Mouse (Mus musculus) liver, postnatal 0 days (tissue): ENCODE results near the gene Arap1. TPM values are rescaled to one million over a fixed set of nuclear protein-coding genes. Genes with fewer than 3 reads are reported as not detected.
A peak's percentile ranks its signal among the peaks of the same experiment; 100 is the strongest.

Source experiments
- ATAC-seq: fragments of 200-750 bp; cut with Nextera tagmentation; 2 replicates; pipeline ENCODE4 v1.8.0; 2017; ENCODE audit warnings: mild to moderate bottlenecking, moderate library complexity
- DNase-seq: peaks from one replicate; pipeline ENCODE4 v3.0.0-alpha.2; 2016
- H3K27ac ChIP-seq: fragments of 300-500 bp; sonication (generic); 2 replicates; pipeline ENCODE4 v1.5.1; 2014; ENCODE audit warnings: antibody characterized with exemption, moderate library complexity, mild to moderate bottlenecking, low read depth
- H3K27me3 ChIP-seq: fragments of 300-500 bp; sonication (generic); 2 replicates; pipeline ENCODE4 v1.6.1; 2014; ENCODE audit warnings: low read length, control low read depth, mixed read lengths; ENCODE audit not compliant: insufficient read depth
- H3K36me3 ChIP-seq: fragments of 300-500 bp; sonication (generic); replicated peaks from 2 replicates; pipeline ENCODE4 v1.6.1; 2014; ENCODE audit warnings: mild to moderate bottlenecking, control low read depth, low read length, moderate library complexity, mixed read lengths; ENCODE audit not compliant: insufficient read depth
- H3K4me1 ChIP-seq: fragments of 300-500 bp; sonication (generic); 2 replicates; pipeline ENCODE4 v1.6.1; 2014; ENCODE audit warnings: antibody characterized with exemption, mild to moderate bottlenecking, control low read depth; ENCODE audit not compliant: insufficient read depth
- H3K4me2 ChIP-seq: fragments of 300-500 bp; sonication (generic); 2 replicates; pipeline ENCODE4 v1.6.1; 2014; ENCODE audit warnings: low read depth, mild to moderate bottlenecking, low read length, moderate library complexity, mixed read lengths
- H3K4me3 ChIP-seq: fragments of 300-500 bp; sonication (generic); 2 replicates; pipeline ENCODE4 v1.5.1; 2014; ENCODE audit warnings: low read depth, low read length
- H3K9ac ChIP-seq: fragments of 300-500 bp; sonication (generic); replicated peaks from 2 replicates; pipeline ENCODE4 v1.6.1; 2014; ENCODE audit warnings: mild to moderate bottlenecking, moderate library complexity
- H3K9me3 ChIP-seq: fragments of 300-500 bp; sonication (generic); 2 replicates; pipeline ENCODE4 v1.6.1; 2016; ENCODE audit warnings: mild to moderate bottlenecking, control low read depth, low read length, mixed read lengths
- CTCF ChIP-seq: sonication (generic); IDR thresholded peaks from 2 replicates; pipeline ENCODE4 v1.5.1; 2016; ENCODE audit warnings: antibody characterized with exemption, low read depth
- EP300 ChIP-seq: IDR thresholded peaks from 2 replicates; pipeline ENCODE4 v1.6.1; 2016; ENCODE audit warnings: antibody characterized with exemption, low read depth, mild to moderate bottlenecking
- WGBS: fragments of 180-500 bp; shearing (Covaris S2); extraction: QIAGEN DNeasy Blood & Tissue Kit; methylation state at CpG from one replicate; pipeline ENCODE4 v1.1.7; 2014; ENCODE audit not compliant: insufficient replicate concordance; 5-methylcytosine and 5-hydroxymethylcytosine counted together
- polyA plus RNA-seq: library from polyadenylated mRNA; unstranded; fragments of >200 nt; fragmentation: Nextera tagmentation; extraction: Ambion mirVana; gene quantifications from 2 replicates; pipeline ENCODE4 v1.2.1, GENCODE M21; 2015

The Arap1 gene
- polyA plus RNA-seq, 1 experiment from 2014 or later = 18.1 TPM

DNA sequence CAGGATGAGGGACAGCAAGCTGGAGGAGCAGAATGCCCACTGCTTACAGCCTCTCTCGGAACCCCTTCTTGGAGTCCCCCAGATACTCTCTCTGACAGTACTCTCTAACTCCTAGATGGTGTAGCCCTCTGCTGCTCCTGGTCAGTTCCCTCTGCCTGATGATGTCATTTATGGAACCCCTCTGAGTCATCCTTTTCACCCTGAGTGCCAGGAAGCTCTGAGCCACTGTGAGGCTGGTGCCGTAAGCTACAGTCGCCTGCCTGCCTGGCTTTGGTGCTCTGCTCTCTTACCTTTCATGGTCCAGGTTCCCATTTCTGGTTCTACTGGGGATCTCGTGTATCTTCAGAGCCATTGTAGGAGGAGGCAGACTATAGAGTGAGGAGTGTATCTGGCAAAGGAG, 49.3 kb downstream of the Arap1 start:
- H3K36me3 ChIP-seq = peaks cover 79% of the 10 kb centered on the region
- DNase-seq = no peak
- TF ChIP-seq EP300 (no peak), CTCF (no peak)

DNA sequence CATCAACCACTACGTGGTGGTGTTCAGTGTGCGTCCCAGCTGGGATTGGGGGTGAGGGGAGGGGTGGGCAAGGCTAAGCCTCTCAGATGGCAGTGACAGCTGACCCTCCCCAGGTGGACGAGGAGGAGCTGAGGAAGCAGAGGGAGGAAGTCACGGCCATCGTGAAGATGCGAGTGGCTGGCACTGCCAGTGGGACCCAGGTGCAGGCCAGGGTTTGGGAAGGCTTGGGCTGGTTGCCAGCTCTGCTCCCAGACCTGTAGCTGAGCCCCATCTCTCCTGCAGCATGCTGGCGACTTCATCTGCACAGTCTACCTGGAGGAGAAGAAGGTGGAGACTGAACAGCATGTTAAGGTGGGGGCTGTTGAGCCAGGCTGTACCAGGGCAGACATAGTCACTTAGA, 53.6 kb downstream of the Arap1 start:
- no peak for TF ChIP-seq EP300
- no peak for TF ChIP-seq CTCF
- DNase-seq (no peak), ATAC-seq (no peak)
- no peaks in the 10 kb centered on the region for H3K4me1 ChIP-seq
- H3K36me3 ChIP-seq = peaks cover 83% of the 10 kb centered on the region
- no peak overlapping the region for H3K27ac ChIP-seq
- H3K9ac ChIP-seq = no peak overlapping the region
- no peak overlapping the region for H3K4me2 ChIP-seq
- H3K4me3 ChIP-seq = no peak overlapping the region
- H3K9me3 ChIP-seq = no peaks in the 10 kb centered on the region
- no peaks in the 10 kb centered on the region for H3K27me3 ChIP-seq
- 83% methylated on average over 7 of the region's 7 CpGs for WGBS

More for the DNA sequence above, 49.3 kb downstream of the Arap1 start:
- H3K27ac ChIP-seq = no peak overlapping the region
- no peak overlapping the region for H3K4me2 ChIP-seq
- no peak overlapping the region for H3K4me3 ChIP-seq
- no peak for ATAC-seq
- H3K4me1 ChIP-seq = no peaks in the 10 kb centered on the region
- H3K9me3 ChIP-seq = no peaks in the 10 kb centered on the region
- H3K27me3 ChIP-seq = no peaks in the 10 kb centered on the region
- WGBS = 86% methylated on average over 4 of the region's 4 CpGs
- H3K9ac ChIP-seq = no peak overlapping the region

DNA sequence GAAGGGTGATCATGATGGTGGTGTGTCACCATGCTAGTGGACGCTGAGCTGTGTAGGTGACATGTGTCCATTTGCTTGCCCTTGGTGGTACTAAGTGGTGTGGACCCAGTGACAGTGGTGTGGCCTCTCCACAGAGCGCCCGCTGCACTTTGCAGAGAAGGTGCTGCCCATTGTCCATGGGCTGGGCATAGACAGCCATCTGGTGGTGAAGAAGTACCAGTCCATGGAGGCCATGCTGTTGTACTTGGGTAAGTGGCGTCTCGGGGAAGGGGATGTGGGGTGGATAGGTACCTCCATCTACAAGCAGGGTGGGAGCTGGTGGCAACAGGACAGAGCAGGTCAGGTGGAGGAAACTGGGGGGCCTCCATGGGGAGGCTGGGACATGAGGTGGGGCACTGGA, 56.0 kb downstream of the Arap1 start:
- H3K27ac ChIP-seq = no peak overlapping the region
- peaks cover 80% of the 10 kb centered on the region for H3K36me3 ChIP-seq
- DNase-seq = no peak
- H3K9me3 ChIP-seq = no peaks in the 10 kb centered on the region
- no peak for ATAC-seq
- 87% methylated on average over 5 of the region's 5 CpGs for WGBS
- no peak overlapping the region for H3K4me3 ChIP-seq
- no peak for TF ChIP-seq EP300
- TF ChIP-seq CTCF = peak; percentile 47
- H3K9ac ChIP-seq = no peak overlapping the region
- H3K27me3 ChIP-seq = no peaks in the 10 kb centered on the region
- H3K4me2 ChIP-seq = no peak overlapping the region
- H3K4me1 ChIP-seq = no peaks in the 10 kb centered on the region

DNA sequence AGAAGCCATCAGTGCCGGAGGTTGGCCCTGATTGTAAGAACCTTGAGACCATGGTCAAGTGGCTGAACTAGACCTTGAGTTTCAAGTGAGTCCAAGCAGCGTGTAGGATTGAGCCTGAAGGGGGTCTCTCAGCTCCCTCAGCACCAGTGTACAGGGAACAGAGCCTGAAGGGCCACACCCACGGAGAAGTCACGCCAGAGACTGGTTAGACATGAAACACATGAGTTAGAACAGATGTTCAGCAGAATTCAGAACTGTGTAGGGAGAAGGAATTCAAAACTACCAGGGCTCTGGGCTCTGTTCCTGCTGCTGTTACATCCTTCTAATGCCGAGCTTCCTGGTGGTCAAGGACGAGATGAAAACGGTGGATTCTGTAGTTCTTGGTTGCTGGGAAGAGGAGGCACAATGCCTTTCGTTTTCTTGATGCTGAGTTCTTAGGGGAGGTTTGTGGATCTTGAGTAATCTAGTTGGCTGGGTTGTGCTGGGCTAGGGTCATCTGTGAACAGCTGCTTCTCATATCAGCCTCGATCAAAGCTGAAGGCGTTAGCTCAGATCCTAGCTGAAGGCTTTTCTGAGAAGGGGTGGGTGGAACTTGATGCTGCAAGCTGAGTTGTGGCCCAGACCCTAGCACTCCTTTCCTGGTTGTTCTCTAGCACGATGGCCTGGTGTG, 62.5 kb downstream of the Arap1 start, which contains the start of gene Gm45837:
Gene Gm45837, plus strand, starts transcription at position 620 of the 670 bp plus-strand sequence.
- WGBS = 74% methylated on average over 11 of the region's 11 CpGs
- no peak within 1 kb of the TSS for H3K4me3 ChIP-seq
- TF ChIP-seq EP300 (no peak), CTCF (no peak)
- H3K27me3 ChIP-seq = no peaks in the 10 kb centered on the region
- DNase-seq = no peak
- no peak within 1 kb of the TSS for H3K9ac ChIP-seq
- no peaks in the 10 kb centered on the region for H3K4me1 ChIP-seq
- no peaks in the 10 kb centered on the region for H3K9me3 ChIP-seq
- H3K36me3 ChIP-seq = peaks cover 51% of the 10 kb centered on the region
- H3K4me2 ChIP-seq = no peak within 1 kb of the TSS
- no peak for ATAC-seq
- H3K27ac ChIP-seq = no peak within 1 kb of the TSS

DNA sequence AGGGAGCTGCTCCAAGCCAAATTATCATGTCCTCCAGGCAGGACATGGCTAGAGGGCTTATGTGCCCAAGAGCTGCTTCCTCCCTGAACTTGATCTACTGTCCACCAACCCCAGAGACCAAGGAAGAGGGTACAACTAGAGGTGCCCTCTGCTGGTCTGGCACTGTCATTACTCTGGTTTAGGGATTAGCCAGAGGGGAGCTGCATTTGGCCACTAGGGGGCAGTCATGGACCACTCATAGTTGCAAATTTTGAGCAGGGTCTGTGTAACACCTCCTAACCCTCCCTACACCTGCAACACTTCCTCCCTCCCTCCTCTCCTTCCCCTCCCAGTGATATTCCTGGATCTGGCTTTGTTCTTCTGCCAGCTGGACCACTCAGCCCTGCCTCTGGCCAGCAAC, 64.9 kb downstream of the Arap1 start:
- TF ChIP-seq EP300 (no peak), CTCF (peak; percentile 99)
- H3K9ac ChIP-seq = no peak overlapping the region
- H3K27me3 ChIP-seq = no peaks in the 10 kb centered on the region
- peaks cover 34% of the 10 kb centered on the region for H3K36me3 ChIP-seq
- ATAC-seq (peak; percentile 72), DNase-seq (peak; percentile 89)
- no peak overlapping the region for H3K4me2 ChIP-seq
- no peak overlapping the region for H3K4me3 ChIP-seq
- no peaks in the 10 kb centered on the region for H3K9me3 ChIP-seq
- H3K4me1 ChIP-seq = no peaks in the 10 kb centered on the region
- no peak overlapping the region for H3K27ac ChIP-seq

DNA sequence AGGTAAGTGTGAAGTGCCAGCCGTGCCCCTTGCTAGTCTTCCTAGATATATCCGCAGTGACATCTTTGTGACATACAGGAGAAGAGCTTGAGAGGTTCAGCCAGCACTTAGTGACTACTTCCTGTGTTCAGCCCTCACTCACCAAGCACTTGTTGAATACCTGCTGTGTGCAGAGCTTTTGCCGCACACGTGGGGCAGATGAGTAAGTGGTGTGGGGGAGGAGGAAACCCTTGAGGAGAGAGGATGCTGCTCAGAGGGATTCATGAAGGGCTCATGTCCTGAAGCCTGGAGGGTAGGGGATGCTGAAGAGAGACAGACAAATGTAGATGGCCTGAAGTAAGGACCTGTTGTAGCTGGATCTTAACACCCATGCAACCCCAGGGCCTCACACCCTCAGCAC, 66.3 kb downstream of the Arap1 start:
- Histone ChIP-seq H3K27ac (no peak overlapping the region), H3K36me3 (peaks cover 25% of the 10 kb centered on the region), H3K27me3 (no peaks in the 10 kb centered on the region), H3K9ac (no peak overlapping the region), H3K4me3 (no peak overlapping the region), H3K4me1 (no peaks in the 10 kb centered on the region), H3K9me3 (no peaks in the 10 kb centered on the region), H3K4me2 (no peak overlapping the region)
- no peak for ATAC-seq
- TF ChIP-seq EP300 (no peak), CTCF (no peak)
- no peak for DNase-seq
- WGBS = 68% methylated on average over 4 of the region's 4 CpGs
